13 mouse cellular contexts compared by ENCODE assay signal in genomic region chr6:111584851-111585250, GRCm38 (mm10).
DNase-seq lines count a peak whose midpoint lies in the region; ATAC-seq and TF ChIP-seq lines count a peak whose summit lies in the region.
"Had no signal": no experiment of that assay in that cellular context is flagged by ENCODE, and none has a peak within 500 bp of the region (broad histone marks: within the 10 kb centered on the region; RNA-seq: fewer than 3 reads in every experiment).

No protein-coding gene starts in this region.

- intact Hi-C loops in heart, adult 2 months (cut with DNase I), result no loop called here
- intact Hi-C loops in left cerebral cortex, postnatal 4 days (cut with DNase I), result no loop called here

- H3K4me3 ChIP-seq in heart, adult 2 months, result no peak overlapping the region
- no peak overlapping the region for H3K4me3 ChIP-seq in heart, embryonic 11.5 days (ENCODE audit: low read depth, low read length)
- H3K4me3 ChIP-seq in heart, postnatal 0 days (ENCODE audit: low read depth, low read length), result no peak overlapping the region
- no peak overlapping the region for H3K4me3 ChIP-seq in lung, postnatal 0 days (ENCODE audit: low read depth, low read length)
- H3K4me3 ChIP-seq: liver, embryonic 12.5 days; midbrain, embryonic 12.5 days had no signal

- 32% methylated on average over 2 of the region's 2 CpGs for WGBS in heart, adult 2 months
- WGBS in heart, embryonic 11.5 days (ENCODE audit: insufficient replicate concordance), result 73% methylated on average over 2 of the region's 2 CpGs
- 44% methylated on average over 2 of the region's 2 CpGs for WGBS in heart, postnatal 0 days
- 50% methylated on average over 2 of the region's 2 CpGs for WGBS in lung, postnatal 0 days

- no peak for ATAC-seq in heart, embryonic 11.5 days (replicated peaks; ENCODE audit: insufficient number of reproducible peaks, low FRiP score, low TSS enrichment)
- ATAC-seq in heart, postnatal 0 days (ENCODE audit: insufficient read depth, low read depth), result 0 out of 2 replicates have a peak, but pooled peaks have one; percentile 47
- ATAC-seq in lung, postnatal 0 days, result peak; percentile 98
- ATAC-seq: activated CD4-positive, CD25-positive, alpha-beta regulatory T cell, adult 4 months; liver, embryonic 12.5 days had no signal

- TF ChIP-seq POLR2A in heart, adult 2 months (IDR thresholded peaks at IDR 0.05; ENCODE audit: insufficient read depth, low read depth, low read length), result no peak

- no peak overlapping the region for H3K9ac ChIP-seq in heart, adult 2 months (ENCODE audit: low read depth, low read length)
- no peak overlapping the region for H3K9ac ChIP-seq in heart, embryonic 11.5 days (ENCODE audit: low read depth, low read length)
- no peak overlapping the region for H3K9ac ChIP-seq in heart, postnatal 0 days (replicated peaks; ENCODE audit: low read depth, low read length)
- no peak overlapping the region for H3K9ac ChIP-seq in lung, postnatal 0 days (replicated peaks; ENCODE audit: low read depth)
- H3K9ac ChIP-seq: liver, embryonic 12.5 days; midbrain, embryonic 12.5 days had no signal

- no peaks in the 10 kb centered on the region for H3K79me2 ChIP-seq in heart, adult 2 months (replicated peaks; ENCODE audit: control insufficient read depth, insufficient read depth, low read length)

- TF ChIP-seq CTCF in heart, adult 2 months (IDR thresholded peaks at IDR 0.05), result no peak
- no peak for TF ChIP-seq CTCF in heart, postnatal 0 days (IDR thresholded peaks at IDR 0.05; ENCODE audit: low read depth)
- TF ChIP-seq CTCF in lung, postnatal 0 days (IDR thresholded peaks at IDR 0.05), result no peak

- 0 out of 2 replicates have a peak, but pooled peaks have one; percentile 20 for TF ChIP-seq EP300 in heart, adult 2 months (IDR thresholded peaks at IDR 0.05; ENCODE audit: insufficient read depth, low read depth, low read length)
- TF ChIP-seq EP300 in heart, postnatal 0 days (IDR thresholded peaks at IDR 0.05; ENCODE audit: low read depth), result no peak
- TF ChIP-seq EP300 in lung, postnatal 0 days (IDR thresholded peaks at IDR 0.05), result peak; percentile 88

- no peaks in the 10 kb centered on the region for H3K4me1 ChIP-seq in heart, adult 2 months (ENCODE audit: control insufficient read depth, insufficient read depth, low read length)
- no peaks in the 10 kb centered on the region for H3K4me1 ChIP-seq in heart, embryonic 11.5 days (ENCODE audit: control insufficient read depth, insufficient read depth, low read length)
- no peaks in the 10 kb centered on the region for H3K4me1 ChIP-seq in heart, postnatal 0 days (ENCODE audit: control insufficient read depth, insufficient read depth)
- no peaks in the 10 kb centered on the region for H3K4me1 ChIP-seq in lung, postnatal 0 days (ENCODE audit: insufficient read depth, low read depth, low read length)
- H3K4me1 ChIP-seq: liver, embryonic 12.5 days; midbrain, embryonic 12.5 days had no signal

- H3K36me3 ChIP-seq in heart, adult 2 months (ENCODE audit: control insufficient read depth, insufficient read depth, low read length), result no peaks in the 10 kb centered on the region
- H3K36me3 ChIP-seq in heart, embryonic 11.5 days (ENCODE audit: control insufficient read depth, insufficient read depth, low read length), result no peaks in the 10 kb centered on the region
- H3K36me3 ChIP-seq in heart, postnatal 0 days (replicated peaks; ENCODE audit: control insufficient read depth, insufficient read depth, low read length), result no peaks in the 10 kb centered on the region
- H3K36me3 ChIP-seq in lung, postnatal 0 days (ENCODE audit: insufficient read depth, low read length), result no peaks in the 10 kb centered on the region
- H3K36me3 ChIP-seq: G1E; liver, embryonic 12.5 days; midbrain, embryonic 12.5 days had no signal

- peak; percentile 48 to 54 for DNase-seq in heart, adult 2 months
- DNase-seq in gastrocnemius, adult 18-20 months (ENCODE audit: low spot score), result peak; percentile 27
- no peak for DNase-seq in heart, postnatal 0 days (ENCODE audit: low spot score)
- DNase-seq in lung, postnatal 0 days (ENCODE audit: low spot score), result peak; percentile 92
- DNase-seq in adrenal gland, postnatal 25 days, result no peak
- DNase-seq in left cerebral cortex, postnatal 4 days, result no peak
- no peak for DNase-seq in Muller cell, postnatal 12 days (ENCODE audit: inconsistent ontology term)
- DNase-seq: layer of hippocampus, adult 9-11 months had no signal

- H3K27me3 ChIP-seq in heart, adult 2 months (ENCODE audit: control insufficient read depth, insufficient read depth, low read length), result no peaks in the 10 kb centered on the region
- no peaks in the 10 kb centered on the region for H3K27me3 ChIP-seq in heart, embryonic 11.5 days (ENCODE audit: control insufficient read depth, insufficient read depth, low read length)
- no peaks in the 10 kb centered on the region for H3K27me3 ChIP-seq in heart, postnatal 0 days (ENCODE audit: control insufficient read depth, insufficient read depth, low read length)
- H3K27me3 ChIP-seq in lung, postnatal 0 days (replicated peaks; ENCODE audit: insufficient read depth, low read length), result no peaks in the 10 kb centered on the region
- H3K27me3 ChIP-seq: liver, embryonic 12.5 days; midbrain, embryonic 12.5 days had no signal

- H3K4me2 ChIP-seq in heart, embryonic 11.5 days, result no peak overlapping the region
- H3K4me2 ChIP-seq in heart, postnatal 0 days (ENCODE audit: low read depth, low read length), result no peak overlapping the region
- no peak overlapping the region for H3K4me2 ChIP-seq in lung, postnatal 0 days (replicated peaks; ENCODE audit: low read depth, low read length)
- H3K4me2 ChIP-seq: liver, embryonic 12.5 days; midbrain, embryonic 12.5 days had no signal

- H3K9me3 ChIP-seq in heart, embryonic 11.5 days (replicated peaks; ENCODE audit: control insufficient read depth, low read length), result no peaks in the 10 kb centered on the region
- no peaks in the 10 kb centered on the region for H3K9me3 ChIP-seq in heart, postnatal 0 days (replicated peaks; ENCODE audit: control insufficient read depth, low read length)
- H3K9me3 ChIP-seq in lung, postnatal 0 days (ENCODE audit: low read length), result no peaks in the 10 kb centered on the region
- H3K9me3 ChIP-seq: midbrain, embryonic 12.5 days had no signal

- no peak overlapping the region for H3K27ac ChIP-seq in heart, adult 2 months
- no peak overlapping the region for H3K27ac ChIP-seq in heart, embryonic 11.5 days (ENCODE audit: low read depth, low read length)
- H3K27ac ChIP-seq in heart, postnatal 0 days (ENCODE audit: low read depth), result no peak overlapping the region
- H3K27ac ChIP-seq in lung, postnatal 0 days (ENCODE audit: low read length), result peak overlapping the region; percentile 51; the same call in 1 of the 2 replicates
- H3K27ac ChIP-seq: liver, embryonic 12.5 days; midbrain, embryonic 12.5 days had no signal

Comparison
In these comparisons a context has a peak if more than half of its experiments do, and no peak if none do; other contexts are left out.
1. DNase-seq: peak in heart, adult 2 months (2 of 2), gastrocnemius, adult 18-20 months (single experiment) and lung, postnatal 0 days (single experiment); none in heart, postnatal 0 days (single experiment), adrenal gland, postnatal 25 days (single experiment), left cerebral cortex, postnatal 4 days (single experiment) and Muller cell, postnatal 12 days (single experiment).